Mouse (Mus musculus): ENCODE measurements around the gene Olfr926.

Olfr926 gene

GRCm38 (mm10) chr9:38876826-38877225 is at the start of gene Olfr926:
TSS of gene Olfr926 (plus strand) at chr9:38877126.
- 76% methylated on average over 2 of the region's 2 CpGs for WGBS

GRCm38 (mm10) chr9:38833027-38833426 is 43.9 kb upstream of the Olfr926 start:
- WGBS: 70% methylated on average over 2 of the region's 2 CpGs

- WGBS: 93% methylated on average over 1 of the region's 1 CpGs
These were observed 32.8 kb upstream of the Olfr926 start, which contains the start of gene Olfr924 for GRCm38 (mm10) chr9:38844149-38844548. TSS of gene Olfr924 (plus strand) at chr9:38844449.

GRCm38 (mm10) chr9:38854760-38855159 is 22.2 kb upstream of the Olfr926 start, which contains the start of gene Olfr26:
TSS of gene Olfr26 (plus strand) at chr9:38855060.

GRCm38 (mm10) chr9:38874880-38875279 is 2.0 kb upstream of the Olfr926 start:
- WGBS: 59% methylated on average over 2 of the region's 2 CpGs
